Mouse (Mus musculus): ENCODE measurements around the gene Pdcd10. TPM values are rescaled to one million over a fixed set of nuclear protein-coding genes. Genes with fewer than 3 reads are reported as not detected.
A peak's percentile ranks its signal among the peaks of the same experiment; 100 is the strongest.

The Pdcd10 gene
- polyA plus RNA-seq (2014; fragmentation: Nextera tagmentation; extraction: Ambion mirVana): 96.1 and 104 TPM in 2 replicates

DNA sequence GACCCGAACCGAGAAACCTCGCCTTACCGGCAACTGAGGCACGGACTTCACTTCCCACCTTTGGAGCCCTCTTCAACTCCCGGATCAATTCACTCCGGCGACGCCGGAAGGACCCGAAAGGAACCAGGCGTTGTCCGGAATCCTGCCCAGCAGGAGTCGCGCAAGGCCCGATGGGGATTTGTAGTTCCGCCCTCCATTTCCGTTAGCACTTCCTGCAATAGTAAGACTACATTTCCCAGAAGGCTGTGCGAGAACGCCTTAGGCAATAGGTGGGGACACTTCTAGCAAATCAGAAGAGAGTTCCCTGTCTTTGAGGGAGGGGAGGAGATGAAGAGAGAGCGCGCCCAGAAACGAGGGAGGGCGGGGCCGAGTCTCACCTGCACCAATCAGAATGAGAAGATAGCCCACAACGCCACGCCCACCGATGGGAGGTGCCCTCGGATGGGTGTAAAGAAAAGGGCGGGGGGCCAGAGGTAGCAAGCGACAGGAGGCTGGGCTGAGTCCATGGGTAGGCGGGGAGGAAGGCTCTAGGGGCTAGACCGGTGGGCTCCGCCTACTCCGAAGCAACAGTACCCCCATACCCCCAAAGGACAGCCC lies at the start of gene Pdcd10:
TSS of gene Pdcd10 (minus strand) at position 162 of the 597 bp plus-strand sequence.
- Histone ChIP-seq H3K4me3 (ENCODE audit: low read depth, low read length) (peak within 1 kb of the TSS; percentile 85), H3K36me3 (ENCODE audit: control insufficient read depth, insufficient read depth, low read length) (no peaks in the 10 kb centered on the region), H3K9ac (ENCODE audit: low read depth, low read length) (peak within 1 kb of the TSS; percentile 73), H3K27me3 (replicated peaks; ENCODE audit: control insufficient read depth, insufficient read depth, low read length) (no peaks in the 10 kb centered on the region), H3K27ac (ENCODE audit: low read depth, low read length) (peak within 1 kb of the TSS; percentile 81), H3K4me2 (peak within 1 kb of the TSS; percentile 80), H3K9me3 (ENCODE audit: control insufficient read depth, low read length) (no peaks in the 10 kb centered on the region), H3K4me1 (replicated peaks; ENCODE audit: control insufficient read depth, insufficient read depth, low read length) (peaks cover 8% of the 10 kb centered on the region; the same call in 1 of the 2 replicates)
- DNase-seq (ENCODE audit: low spot score) (peak; percentile 98), ATAC-seq (replicated peaks; ENCODE audit: low FRiP score) (peak; percentile 94)
- under 1% methylated on average over 35 of the region's 35 CpGs for whole genome bisulfite sequencing

DNA sequence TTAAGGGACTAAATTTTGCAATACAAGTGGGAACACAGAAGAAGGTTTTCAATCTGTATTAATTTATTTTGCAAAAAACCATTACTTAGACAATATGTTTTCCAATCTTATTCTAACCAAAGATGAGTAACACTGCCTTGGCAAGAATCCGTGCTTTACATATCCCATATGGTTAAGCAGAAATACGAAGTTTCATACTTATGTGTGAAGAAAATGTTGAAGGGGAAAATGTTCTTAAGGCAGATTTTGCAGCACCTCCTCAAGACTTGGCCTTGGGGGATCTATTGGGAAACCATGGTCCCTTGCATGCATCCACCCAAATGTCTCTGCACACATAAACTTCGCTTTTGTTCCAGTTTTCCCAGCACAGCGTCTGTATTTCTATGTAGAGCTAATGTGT lies 28.2 kb upstream of the Pdcd10 start:
- Histone ChIP-seq H3K4me2 (no peak overlapping the region), H3K27ac (ENCODE audit: low read depth, low read length) (no peak overlapping the region), H3K4me1 (replicated peaks; ENCODE audit: control insufficient read depth, insufficient read depth, low read length) (no peaks in the 10 kb centered on the region), H3K36me3 (ENCODE audit: control insufficient read depth, insufficient read depth, low read length) (no peaks in the 10 kb centered on the region), H3K27me3 (replicated peaks; ENCODE audit: control insufficient read depth, insufficient read depth, low read length) (no peaks in the 10 kb centered on the region), H3K4me3 (ENCODE audit: low read depth, low read length) (no peak overlapping the region), H3K9me3 (ENCODE audit: control insufficient read depth, low read length) (no peaks in the 10 kb centered on the region), H3K9ac (ENCODE audit: low read depth, low read length) (no peak overlapping the region)
- DNase-seq (ENCODE audit: low spot score) (no peak), ATAC-seq (replicated peaks; ENCODE audit: low FRiP score) (no peak)
- 75% methylated on average over 4 of the region's 4 CpGs for WGBS

DNA sequence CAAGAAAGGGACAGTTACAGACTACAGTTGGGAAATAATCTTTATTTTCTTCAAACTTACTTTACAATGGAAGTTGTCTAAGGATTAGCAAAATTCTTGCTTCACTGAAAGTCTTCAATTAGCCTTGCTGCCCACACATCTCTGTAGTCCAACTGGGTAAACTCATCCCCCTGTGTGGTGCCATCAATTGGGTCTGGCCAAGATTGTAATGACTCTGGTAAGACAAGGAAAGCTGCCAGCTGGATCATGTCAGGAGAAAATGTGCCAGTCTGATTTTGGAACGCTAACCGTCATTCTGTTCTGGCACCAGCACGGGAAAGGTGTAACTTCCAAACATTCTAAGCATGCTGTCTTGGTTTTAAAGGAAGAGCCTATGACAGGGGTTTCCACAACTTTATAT lies 26.6 kb upstream of the Pdcd10 start:
- Histone ChIP-seq H3K4me3 (ENCODE audit: low read depth, low read length) (no peak overlapping the region), H3K4me2 (no peak overlapping the region), H3K27me3 (replicated peaks; ENCODE audit: control insufficient read depth, insufficient read depth, low read length) (no peaks in the 10 kb centered on the region), H3K27ac (ENCODE audit: low read depth, low read length) (no peak overlapping the region), H3K4me1 (replicated peaks; ENCODE audit: control insufficient read depth, insufficient read depth, low read length) (no peaks in the 10 kb centered on the region), H3K36me3 (ENCODE audit: control insufficient read depth, insufficient read depth, low read length) (no peaks in the 10 kb centered on the region), H3K9me3 (ENCODE audit: control insufficient read depth, low read length) (no peaks in the 10 kb centered on the region), H3K9ac (ENCODE audit: low read depth, low read length) (no peak overlapping the region)
- DNase-seq (ENCODE audit: low spot score) (no peak), ATAC-seq (replicated peaks; ENCODE audit: low FRiP score) (no peak)
- WGBS: 91% methylated on average over 3 of the region's 3 CpGs

DNA sequence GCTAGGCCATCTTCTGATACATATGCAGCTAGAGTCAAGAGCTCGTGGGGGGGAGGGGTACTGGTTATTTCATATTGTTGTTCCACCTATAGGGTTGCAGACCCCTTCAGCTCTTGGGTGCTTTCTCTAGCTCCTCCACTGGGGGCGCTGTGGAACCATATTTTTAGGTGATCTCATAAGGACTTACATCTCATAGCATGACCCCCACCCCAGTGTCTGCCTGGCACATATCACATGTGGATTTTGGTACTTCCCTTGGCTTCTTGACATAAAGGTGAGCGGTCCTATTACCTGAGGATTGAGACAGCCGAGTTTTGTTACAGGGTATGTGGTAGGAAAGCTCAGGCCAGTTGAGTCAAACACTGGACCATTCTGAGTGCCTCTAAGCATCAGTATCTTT lies 22.7 kb upstream of the Pdcd10 start:
- no peaks in the 10 kb centered on the region for H3K4me1 ChIP-seq (replicated peaks; ENCODE audit: control insufficient read depth, insufficient read depth, low read length)
- DNase-seq (ENCODE audit: low spot score) (no peak), ATAC-seq (replicated peaks; ENCODE audit: low FRiP score) (peak; percentile 29)
- no peaks in the 10 kb centered on the region for H3K36me3 ChIP-seq (ENCODE audit: control insufficient read depth, insufficient read depth, low read length)
- H3K4me3 ChIP-seq (ENCODE audit: low read depth, low read length): no peak overlapping the region
- 45% methylated on average over 4 of the region's 4 CpGs for WGBS
- H3K27me3 ChIP-seq (replicated peaks; ENCODE audit: control insufficient read depth, insufficient read depth, low read length): no peaks in the 10 kb centered on the region
- no peaks in the 10 kb centered on the region for H3K9me3 ChIP-seq (ENCODE audit: control insufficient read depth, low read length)
- no peak overlapping the region for H3K4me2 ChIP-seq
- H3K9ac ChIP-seq (ENCODE audit: low read depth, low read length): no peak overlapping the region
- H3K27ac ChIP-seq (ENCODE audit: low read depth, low read length): no peak overlapping the region

DNA sequence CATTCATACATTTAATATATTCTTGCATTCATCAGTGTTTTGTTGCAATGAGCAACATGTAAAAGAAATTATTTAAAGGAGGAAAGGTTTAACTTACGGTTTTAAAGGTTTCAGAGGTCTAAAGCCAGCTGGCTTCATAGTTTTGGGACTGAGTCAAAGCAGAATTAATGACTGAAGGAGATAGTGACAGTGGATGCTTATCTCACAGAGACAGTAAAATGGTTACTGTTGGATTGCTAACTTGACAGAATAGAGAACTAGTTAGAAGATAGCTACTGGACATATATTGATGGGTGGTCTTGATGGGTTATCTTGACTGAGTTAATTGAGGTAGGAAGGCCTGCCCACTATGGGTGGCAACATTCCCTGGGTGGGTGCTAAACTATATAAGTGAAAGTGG lies 18.9 kb upstream of the Pdcd10 start:
- H3K4me1 ChIP-seq (replicated peaks; ENCODE audit: control insufficient read depth, insufficient read depth, low read length): no peaks in the 10 kb centered on the region

DNA sequence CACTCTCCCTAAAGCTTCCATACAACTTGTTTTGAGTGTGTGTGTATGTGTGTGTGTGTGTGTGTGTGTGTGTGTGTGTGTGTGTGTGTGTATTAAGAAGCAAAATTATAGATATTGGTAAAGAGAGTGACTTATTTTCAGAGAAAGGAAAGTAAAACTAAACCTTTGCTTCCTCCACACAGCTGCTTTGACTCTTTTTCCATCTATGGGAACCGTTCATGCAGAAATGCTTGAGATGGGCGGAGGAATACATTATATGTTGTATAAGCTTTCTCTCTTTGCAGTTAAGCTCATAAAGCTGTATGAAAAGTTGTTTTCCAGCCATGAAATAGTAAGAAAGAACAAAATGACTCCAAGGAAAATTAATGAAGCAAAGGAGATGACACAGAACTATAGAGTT lies 17.4 kb upstream of the Pdcd10 start:
- Histone ChIP-seq H3K4me3 (ENCODE audit: low read depth, low read length) (no peak overlapping the region), H3K9me3 (ENCODE audit: control insufficient read depth, low read length) (no peaks in the 10 kb centered on the region), H3K9ac (ENCODE audit: low read depth, low read length) (no peak overlapping the region), H3K27me3 (replicated peaks; ENCODE audit: control insufficient read depth, insufficient read depth, low read length) (no peaks in the 10 kb centered on the region), H3K4me1 (replicated peaks; ENCODE audit: control insufficient read depth, insufficient read depth, low read length) (no peaks in the 10 kb centered on the region), H3K4me2 (no peak overlapping the region), H3K36me3 (ENCODE audit: control insufficient read depth, insufficient read depth, low read length) (no peaks in the 10 kb centered on the region), H3K27ac (ENCODE audit: low read depth, low read length) (no peak overlapping the region)
- 86% methylated on average over 2 of the region's 2 CpGs for WGBS
- ATAC-seq (replicated peaks; ENCODE audit: low FRiP score) (no peak), DNase-seq (ENCODE audit: low spot score) (no peak)

More for the DNA sequence above, 18.9 kb upstream of the Pdcd10 start:
- Histone ChIP-seq H3K4me2 (no peak overlapping the region), H3K27me3 (replicated peaks; ENCODE audit: control insufficient read depth, insufficient read depth, low read length) (no peaks in the 10 kb centered on the region), H3K27ac (ENCODE audit: low read depth, low read length) (no peak overlapping the region), H3K9ac (ENCODE audit: low read depth, low read length) (no peak overlapping the region), H3K4me3 (ENCODE audit: low read depth, low read length) (no peak overlapping the region), H3K36me3 (ENCODE audit: control insufficient read depth, insufficient read depth, low read length) (no peaks in the 10 kb centered on the region), H3K9me3 (ENCODE audit: control insufficient read depth, low read length) (no peaks in the 10 kb centered on the region)
- ATAC-seq (replicated peaks; ENCODE audit: low FRiP score) (no peak), DNase-seq (ENCODE audit: low spot score) (no peak)
- WGBS: 80% methylated on average over 1 of the region's 1 CpGs

DNA sequence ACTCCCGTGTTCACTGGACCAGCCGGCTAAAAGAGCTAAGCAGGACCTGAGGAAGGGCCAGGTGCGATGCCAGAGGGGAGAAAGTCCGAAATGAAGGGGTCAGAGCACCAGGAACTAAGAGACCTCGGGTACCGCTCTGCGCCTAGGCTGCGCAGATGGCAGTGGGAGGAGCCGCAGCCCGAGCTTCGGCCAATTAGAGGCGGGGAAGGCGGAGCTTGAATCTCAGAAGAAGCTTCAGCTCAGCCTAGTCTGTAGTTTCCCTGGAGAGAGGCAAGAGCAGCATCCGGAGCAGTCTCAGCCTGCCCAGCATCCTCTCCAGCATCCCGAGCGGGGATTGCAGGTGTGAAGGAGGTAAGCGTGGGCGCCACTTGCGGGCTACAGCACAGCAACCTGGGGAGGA lies 636 bp upstream of the Pdcd10 start, which contains the start of gene Serpini1:
TSS of gene Serpini1 (plus strand) at position 256 of the 400 bp plus-strand sequence.
- Histone ChIP-seq H3K4me1 (replicated peaks; ENCODE audit: control insufficient read depth, insufficient read depth, low read length) (peaks cover 8% of the 10 kb centered on the region; the same call in 1 of the 2 replicates), H3K27me3 (replicated peaks; ENCODE audit: control insufficient read depth, insufficient read depth, low read length) (no peaks in the 10 kb centered on the region), H3K27ac (ENCODE audit: low read depth, low read length) (peak within 1 kb of the TSS; percentile 81), H3K4me3 (ENCODE audit: low read depth, low read length) (peak within 1 kb of the TSS; percentile 85), H3K4me2 (peak within 1 kb of the TSS; percentile 80), H3K9ac (ENCODE audit: low read depth, low read length) (peak within 1 kb of the TSS; percentile 73), H3K9me3 (ENCODE audit: control insufficient read depth, low read length) (no peaks in the 10 kb centered on the region), H3K36me3 (ENCODE audit: control insufficient read depth, insufficient read depth, low read length) (no peaks in the 10 kb centered on the region)
- ATAC-seq (replicated peaks; ENCODE audit: low FRiP score) (peak; percentile 90), DNase-seq (ENCODE audit: low spot score) (no peak)
- under 1% methylated on average over 19 of the region's 19 CpGs for WGBS

DNA sequence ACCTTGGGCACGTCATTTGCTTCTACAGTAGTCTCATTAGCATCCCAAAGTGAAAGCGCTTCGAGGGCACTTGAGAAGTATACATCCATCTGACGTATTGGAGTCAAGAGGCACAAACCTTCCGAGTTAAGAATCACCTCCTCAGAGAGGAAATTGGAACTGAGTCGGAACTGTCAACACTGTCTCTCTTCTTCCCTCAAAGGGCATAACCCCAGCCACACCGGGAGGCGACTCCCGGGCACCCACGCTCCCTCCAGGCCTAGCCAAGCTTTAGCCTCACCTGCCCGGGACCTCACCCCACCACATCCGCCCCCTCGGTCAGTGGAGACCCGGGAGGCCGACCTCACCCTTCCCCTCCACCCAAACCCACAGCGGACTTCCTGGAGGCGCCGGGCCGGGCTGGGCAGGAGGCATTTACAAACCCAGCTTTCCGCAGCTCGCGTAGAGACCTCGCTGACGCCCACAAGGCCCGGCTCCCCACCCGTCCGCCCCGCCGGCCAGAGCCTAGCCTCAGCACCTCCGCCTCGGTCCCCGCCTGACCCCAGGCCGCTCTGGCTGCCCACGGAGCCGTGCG lies 448 bp downstream of the Pdcd10 start:
- peak overlapping the region; percentile 85 for H3K4me3 ChIP-seq (ENCODE audit: low read depth, low read length)
- no peaks in the 10 kb centered on the region for H3K27me3 ChIP-seq (replicated peaks; ENCODE audit: control insufficient read depth, insufficient read depth, low read length)
- H3K9ac ChIP-seq (ENCODE audit: low read depth, low read length): peak overlapping the region; percentile 73
- WGBS: 1% methylated on average over 36 of the region's 36 CpGs
- DNase-seq (ENCODE audit: low spot score) (no peak), ATAC-seq (replicated peaks; ENCODE audit: low FRiP score) (peak; percentile 47)
- peak overlapping the region; percentile 81 for H3K27ac ChIP-seq (ENCODE audit: low read depth, low read length)
- H3K4me2 ChIP-seq: peak overlapping the region; percentile 77
- H3K4me1 ChIP-seq (replicated peaks; ENCODE audit: control insufficient read depth, insufficient read depth, low read length): peaks cover 8% of the 10 kb centered on the region; the same call in 1 of the 2 replicates
- H3K36me3 ChIP-seq (ENCODE audit: control insufficient read depth, insufficient read depth, low read length): no peaks in the 10 kb centered on the region
- H3K9me3 ChIP-seq (ENCODE audit: control insufficient read depth, low read length): no peaks in the 10 kb centered on the region

DNA sequence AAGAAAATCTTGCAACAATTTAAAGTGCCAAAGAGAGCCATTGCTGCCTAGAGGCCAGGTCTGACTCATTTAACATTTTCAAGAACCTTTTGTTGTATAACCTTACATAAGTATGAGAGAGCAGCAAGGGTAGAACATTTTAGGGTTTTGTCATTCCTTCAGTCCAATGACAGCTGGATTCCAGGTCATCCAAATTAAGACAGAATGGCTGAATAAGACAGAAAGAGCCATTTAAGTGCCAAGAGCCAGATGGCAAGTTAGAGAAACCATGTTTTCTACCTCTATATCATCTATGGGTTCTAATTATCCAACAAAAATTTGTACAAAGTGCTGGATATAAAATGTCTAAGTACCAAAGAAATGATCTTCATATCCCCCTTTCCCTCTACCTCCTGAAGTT lies 5.4 kb downstream of the Pdcd10 start:
- no peak for ATAC-seq (replicated peaks; ENCODE audit: low FRiP score)
- 0 out of 2 replicates have a peak, but pooled peaks cover 2% of the 10 kb centered on the region for H3K4me1 ChIP-seq (replicated peaks; ENCODE audit: control insufficient read depth, insufficient read depth, low read length)

More for the DNA sequence above, 5.4 kb downstream of the Pdcd10 start:
- no peak overlapping the region for H3K9ac ChIP-seq (ENCODE audit: low read depth, low read length)
- no peaks in the 10 kb centered on the region for H3K27me3 ChIP-seq (replicated peaks; ENCODE audit: control insufficient read depth, insufficient read depth, low read length)
- H3K27ac ChIP-seq (ENCODE audit: low read depth, low read length): no peak overlapping the region
- H3K4me2 ChIP-seq: no peak overlapping the region
- no peak for DNase-seq (ENCODE audit: low spot score)
- no peak overlapping the region for H3K4me3 ChIP-seq (ENCODE audit: low read depth, low read length)
- H3K9me3 ChIP-seq (ENCODE audit: control insufficient read depth, low read length): no peaks in the 10 kb centered on the region
- no peaks in the 10 kb centered on the region for H3K36me3 ChIP-seq (ENCODE audit: control insufficient read depth, insufficient read depth, low read length)

All from liver, embryonic 11.5 days (tissue).